Mouse (Mus musculus): ENCODE data around the gene Btg3.

The Btg3 gene

GRCm38 (mm10) chr16:78295601-78296000 lies 81.4 kb downstream of the Btg3 start:
- no peak for DNase-seq

GRCm38 (mm10) chr16:78294606-78295275 lies 82.3 kb downstream of the Btg3 start:
- DNase-seq, result no peak

GRCm38 (mm10) chr16:78294051-78294450 lies 82.9 kb downstream of the Btg3 start:
- DNase-seq, result no peak

GRCm38 (mm10) chr16:78283231-78283630 lies 93.8 kb downstream of the Btg3 start:
- DNase-seq, result no peak
